Mouse (Mus musculus) hindbrain, postnatal 0 days (tissue): Measurements from ENCODE around the gene Arl4c. TPM values are rescaled to one million over a fixed set of nuclear protein-coding genes. Genes with fewer than 3 reads are reported as not detected.
"Not testable (repeated sequence)": the region's sequence is repeated elsewhere in the genome, so short reads cannot be mapped to it uniquely, and the experiment has no call there.

Experiments used
- ATAC-seq: fragments of 200-750 bp; cut with Nextera tagmentation; 2 replicates; pipeline ENCODE4 v1.8.0; 2017; ENCODE audit warnings: mild to moderate bottlenecking, moderate TSS enrichment, moderate library complexity
- DNase-seq: peaks from one replicate; pipeline ENCODE4 v3.0.0-alpha.2; 2015; ENCODE audit warnings: low spot score
- H3K27ac ChIP-seq: fragments of 300-500 bp; sonication (generic); 2 replicates; pipeline ENCODE4 v1.5.1; 2014; ENCODE audit warnings: mild to moderate bottlenecking
- H3K27me3 ChIP-seq: fragments of 300-500 bp; sonication (generic); 2 replicates; pipeline ENCODE4 v1.6.1; 2014; ENCODE audit warnings: low read length, mixed read lengths; ENCODE audit not compliant: insufficient read depth
- H3K36me3 ChIP-seq: fragments of 300-500 bp; sonication (generic); 2 replicates; pipeline ENCODE4 v1.6.1; 2014; ENCODE audit warnings: low read length, mixed read lengths; ENCODE audit not compliant: insufficient read depth
- H3K4me1 ChIP-seq: fragments of 300-500 bp; sonication (generic); 2 replicates; pipeline ENCODE4 v1.6.1; 2014; ENCODE audit warnings: antibody characterized with exemption, low read length, mixed read lengths; ENCODE audit not compliant: insufficient read depth
- H3K4me2 ChIP-seq: fragments of 300-500 bp; sonication (generic); 2 replicates; pipeline ENCODE4 v1.6.1; 2014; ENCODE audit warnings: low read depth, mild to moderate bottlenecking, low read length, moderate library complexity, mixed read lengths
- H3K4me3 ChIP-seq: fragments of 300-500 bp; sonication (generic); 2 replicates; pipeline ENCODE4 v1.5.1; 2014; ENCODE audit warnings: low read length
- H3K9ac ChIP-seq: fragments of 300-500 bp; sonication (generic); replicated peaks from 2 replicates; pipeline ENCODE4 v1.6.1; 2014; ENCODE audit warnings: mild to moderate bottlenecking, low read length, moderate library complexity, mixed read lengths
- H3K9me3 ChIP-seq: fragments of 300-500 bp; sonication (generic); 2 replicates; pipeline ENCODE4 v1.6.1; 2016; ENCODE audit warnings: low read length, mixed read lengths
- CTCF ChIP-seq: IDR thresholded peaks from 2 replicates; pipeline ENCODE4 v1.5.1; 2016; ENCODE audit warnings: antibody characterized with exemption, control low read depth, low read depth
- WGBS: fragments of 180-500 bp; shearing (Covaris S2); extraction: QIAGEN DNeasy Blood & Tissue Kit; methylation state at CpG from one replicate; pipeline ENCODE4 v1.1.7; 2014; 5-methylcytosine and 5-hydroxymethylcytosine counted together
- polyA plus RNA-seq: library from polyadenylated mRNA; unstranded; fragments of >200 nt; fragmentation: Nextera tagmentation; extraction: Ambion mirVana; gene quantifications from 2 replicates; pipeline ENCODE4 v1.2.1, GENCODE M21; 2015
- total RNA-seq: library from RNA; depleted of rRNA; stranded (reverse); fragments of >200 nt; gene quantifications from 2 replicates; pipeline ENCODE4 v1.2.3, GENCODE M21; 2014

The Arl4c gene
- total and polyA plus RNA-seq, 2 experiments from 2014 or later, result 34.7 to 69.3 TPM

DNA sequence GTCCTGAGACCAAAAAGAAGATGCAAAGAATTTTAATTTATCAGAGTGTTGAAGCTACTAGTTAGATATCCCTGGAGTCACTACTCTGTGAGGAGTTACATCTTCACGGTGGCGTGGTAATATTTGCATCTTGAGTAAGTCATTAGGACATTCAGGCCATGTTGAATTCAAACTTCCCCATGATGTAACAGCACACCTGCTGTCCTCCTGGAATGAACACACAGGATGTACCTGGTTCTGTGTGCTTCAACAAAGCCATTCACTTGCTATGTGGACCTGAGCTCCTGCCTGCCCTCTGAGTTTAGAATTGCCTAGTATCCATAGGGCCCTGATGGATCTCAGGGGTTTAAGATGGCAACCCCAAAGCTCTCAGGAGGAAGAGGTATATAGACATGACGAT lies 60.8 kb downstream of the Arl4c start:
- H3K4me2 ChIP-seq, result no peak overlapping the region
- H3K4me3 ChIP-seq, result no peak overlapping the region
- no peak for DNase-seq
- no peak for ATAC-seq
- no peak overlapping the region for H3K9ac ChIP-seq
- no peaks in the 10 kb centered on the region for H3K36me3 ChIP-seq
- TF ChIP-seq CTCF, result no peak
- peaks cover 6% of the 10 kb centered on the region; the same call in 1 of the 2 replicates for H3K4me1 ChIP-seq
- H3K9me3 ChIP-seq, result no peaks in the 10 kb centered on the region
- 0 out of 2 replicates have a peak, but pooled peaks cover 9% of the 10 kb centered on the region for H3K27me3 ChIP-seq
- no peak overlapping the region for H3K27ac ChIP-seq
- WGBS, result 90% methylated on average over 3 of the region's 3 CpGs

- DNase-seq, result no peak
- TF ChIP-seq CTCF, result no peak
- H3K36me3 ChIP-seq, result no peaks in the 10 kb centered on the region
- H3K9ac ChIP-seq, result no peak overlapping the region
- H3K4me3 ChIP-seq, result no peak overlapping the region
- H3K27ac ChIP-seq, result no peak overlapping the region
- ATAC-seq, result no peak
- no peaks in the 10 kb centered on the region for H3K9me3 ChIP-seq
- no peak overlapping the region for H3K4me2 ChIP-seq
- H3K27me3 ChIP-seq, result 0 out of 2 replicates have a peak, but pooled peaks cover 9% of the 10 kb centered on the region
- H3K4me1 ChIP-seq, result peaks cover 6% of the 10 kb centered on the region; the same call in 1 of the 2 replicates
- WGBS, result 36% methylated on average over 10 of the region's 10 CpGs
Observed at GRCm38 (mm10) chr1:88639432-88640281, 62.4 kb downstream of the Arl4c start.

- Histone ChIP-seq H3K4me1 (peaks cover 6% of the 10 kb centered on the region; the same call in 1 of the 2 replicates), H3K4me2 (no peak overlapping the region), H3K9me3 (no peaks in the 10 kb centered on the region), H3K9ac (no peak overlapping the region), H3K27ac (no peak overlapping the region), H3K4me3 (no peak overlapping the region), H3K36me3 (no peaks in the 10 kb centered on the region), H3K27me3 (0 out of 2 replicates have a peak, but pooled peaks cover 9% of the 10 kb centered on the region)
- DNase-seq, result no peak
- WGBS, result 81% methylated on average over 4 of the region's 4 CpGs
- TF ChIP-seq CTCF, result no peak
- no peak for ATAC-seq
Observed at GRCm38 (mm10) chr1:88638622-88639021, 63.4 kb downstream of the Arl4c start.

DNA sequence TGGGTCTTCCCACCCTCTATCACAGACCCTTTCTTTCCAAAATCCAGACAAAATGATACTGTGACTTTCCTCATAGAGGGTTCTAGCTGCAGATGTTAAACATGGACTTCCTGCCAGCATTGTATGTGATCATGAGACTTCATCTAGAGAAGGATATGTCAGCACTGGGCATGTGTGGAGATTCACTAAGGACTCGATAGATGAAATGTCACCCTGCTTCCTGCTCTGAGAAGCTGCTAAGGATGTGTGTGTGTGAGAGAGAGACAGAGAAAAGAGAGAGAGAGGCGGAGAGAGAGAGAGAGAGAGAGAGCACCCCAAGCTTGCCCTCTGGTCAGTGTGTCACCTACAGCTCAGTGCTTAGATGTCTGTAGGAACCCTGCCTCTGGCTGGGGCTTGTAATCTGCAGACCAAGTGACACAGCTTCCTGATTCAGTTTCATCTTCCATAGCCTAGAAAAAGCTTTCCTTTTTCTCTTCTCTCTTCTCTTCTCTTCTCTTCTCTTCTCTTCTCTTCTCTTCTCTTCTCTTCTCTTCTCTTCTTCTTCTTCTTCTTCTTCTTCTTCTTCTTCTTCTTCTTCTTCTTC lies 65.4 kb downstream of the Arl4c start:
- H3K36me3 ChIP-seq, H3K27ac ChIP-seq, H3K27me3 ChIP-seq, ATAC-seq, H3K4me3 ChIP-seq, H3K9ac ChIP-seq, H3K4me2 ChIP-seq, DNase-seq, H3K4me1 ChIP-seq, H3K9me3 ChIP-seq: not testable (repeated sequence)
- WGBS, result 87% methylated on average over 2 of the region's 2 CpGs

- no peaks in the 10 kb centered on the region for H3K9me3 ChIP-seq
- H3K4me2 ChIP-seq, result no peak overlapping the region
- no peak overlapping the region for H3K27ac ChIP-seq
- no peak overlapping the region for H3K4me3 ChIP-seq
- TF ChIP-seq CTCF, result no peak
- H3K27me3 ChIP-seq, result no peaks in the 10 kb centered on the region
- peaks cover 6% of the 10 kb centered on the region; the same call in 1 of the 2 replicates for H3K4me1 ChIP-seq
- ATAC-seq, result no peak
- H3K9ac ChIP-seq, result no peak overlapping the region
- no peak for DNase-seq
- no peaks in the 10 kb centered on the region for H3K36me3 ChIP-seq
- WGBS, result 87% methylated on average over 12 of the region's 12 CpGs
Observed at GRCm38 (mm10) chr1:88635659-88636058, 66.4 kb downstream of the Arl4c start.

DNA sequence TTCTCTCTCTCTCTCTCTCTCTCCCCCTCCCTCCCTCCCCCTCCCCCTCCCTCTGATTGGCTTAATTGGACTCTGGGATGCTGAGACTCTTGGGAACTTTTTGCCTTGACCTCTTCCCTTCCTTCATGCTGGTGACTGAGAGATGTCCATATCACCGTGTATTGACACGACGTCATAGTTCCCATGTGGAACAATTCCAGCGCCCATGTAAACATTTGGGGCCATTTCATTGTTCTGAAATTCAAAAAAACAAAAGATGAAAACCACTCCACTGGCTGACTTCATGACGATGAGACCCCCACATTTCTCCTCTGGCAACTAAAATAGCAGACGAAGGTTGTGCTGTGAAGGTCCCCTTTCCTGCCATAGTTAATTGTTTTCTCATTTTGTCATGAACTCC lies 69.2 kb downstream of the Arl4c start:
- no peak overlapping the region for H3K4me2 ChIP-seq
- H3K4me3 ChIP-seq, result no peak overlapping the region
- H3K4me1 ChIP-seq, result no peaks in the 10 kb centered on the region
- no peaks in the 10 kb centered on the region for H3K27me3 ChIP-seq
- 71% methylated on average over 6 of the region's 6 CpGs for WGBS
- no peak for ATAC-seq
- no peaks in the 10 kb centered on the region for H3K9me3 ChIP-seq
- H3K27ac ChIP-seq, result no peak overlapping the region
- TF ChIP-seq CTCF, result no peak
- no peak overlapping the region for H3K9ac ChIP-seq
- DNase-seq, result no peak
- no peaks in the 10 kb centered on the region for H3K36me3 ChIP-seq
